Mouse (Mus musculus): Measurements from ENCODE around the gene Rsph14.

GRCm38 (mm10) chr10:75045831-75046230 lies 13.4 kb upstream of the Rsph14 start:
- no peak for TF ChIP-seq CTCF (IDR thresholded peaks at IDR 0.05; ENCODE audit: low read depth, low read length)
- no peak for TF ChIP-seq POLR2A (IDR thresholded peaks at IDR 0.05; ENCODE audit: insufficient read depth, low read length)
